Mouse (Mus musculus) embryonic facial prominence, embryonic 10.5 days (tissue): ENCODE data around the gene Adam20. TPM values are rescaled to one million over a fixed set of nuclear protein-coding genes. Genes with fewer than 3 reads are reported as not detected.
"Not testable (repeated sequence)": the region's sequence is repeated elsewhere in the genome, so short reads cannot be mapped to it uniquely, and the experiment has no call there.

Source experiments
- DNase-seq: peaks from one replicate; pipeline ENCODE4 v3.0.0-alpha.2; 2017; ENCODE audit warnings: low spot score
- H3K27ac ChIP-seq: fragments of 300-500 bp; sonication (generic); replicated peaks from 2 replicates; pipeline ENCODE4 v1.5.1; 2016; ENCODE audit warnings: mild to moderate bottlenecking
- H3K27me3 ChIP-seq: fragments of 300-500 bp; sonication (generic); replicated peaks from 2 replicates; pipeline ENCODE4 v1.6.1; 2016; ENCODE audit warnings: low read depth, mild to moderate bottlenecking; ENCODE audit not compliant: poor library complexity, severe bottlenecking
- H3K36me3 ChIP-seq: fragments of 300-500 bp; sonication (generic); replicated peaks from 2 replicates; pipeline ENCODE4 v1.6.1; 2016; ENCODE audit warnings: mild to moderate bottlenecking, moderate library complexity
- H3K4me1 ChIP-seq: fragments of 300-500 bp; sonication (generic); 2 replicates; pipeline ENCODE4 v1.6.1; 2016
- H3K4me3 ChIP-seq: fragments of 300-500 bp; sonication (generic); 2 replicates; pipeline ENCODE4 v1.5.1; 2016; ENCODE audit warnings: mild to moderate bottlenecking, moderate library complexity
- H3K9me3 ChIP-seq: fragments of 300-500 bp; sonication (generic); 2 replicates; pipeline ENCODE4 v1.6.1; 2016; ENCODE audit warnings: mild to moderate bottlenecking
- WGBS: fragments of 180-500 bp; shearing (Covaris S2); methylation state at CpG from one replicate; pipeline ENCODE4 v1.1.7; 2016; 5-methylcytosine and 5-hydroxymethylcytosine counted together
- polyA plus RNA-seq: library from polyadenylated mRNA; unstranded; fragments of >200 nt; fragmentation: Nextera tagmentation; extraction: Ambion mirVana; gene quantifications from 2 replicates; pipeline ENCODE4 v1.2.1, GENCODE M21; 2016

Gene Adam20
- not detected in 2 replicates for polyA plus RNA-seq

DNA sequence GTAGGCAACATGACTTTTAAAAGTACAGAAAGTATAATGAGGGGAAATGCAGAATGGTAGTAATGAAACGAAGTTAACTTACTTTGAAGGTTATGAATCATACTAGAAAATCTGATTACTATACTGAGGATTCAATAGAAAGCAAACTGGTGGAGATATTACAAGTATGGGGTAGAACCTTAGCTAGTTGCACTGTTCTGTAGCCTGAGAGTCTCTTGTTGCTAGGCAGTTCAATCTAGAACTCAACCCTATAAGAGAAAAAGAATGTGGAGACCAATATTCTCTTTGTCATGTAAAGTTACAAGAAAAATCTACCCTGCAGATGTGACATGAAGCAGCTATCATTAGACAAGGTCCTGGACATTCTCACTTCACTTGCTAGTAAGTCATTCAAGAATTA lies at the start of gene Adam20:
Adam20 (plus strand) TSS at position 301 of the 400 bp plus-strand sequence.
- 74% methylated on average over 1 of the region's 1 CpGs for WGBS

DNA sequence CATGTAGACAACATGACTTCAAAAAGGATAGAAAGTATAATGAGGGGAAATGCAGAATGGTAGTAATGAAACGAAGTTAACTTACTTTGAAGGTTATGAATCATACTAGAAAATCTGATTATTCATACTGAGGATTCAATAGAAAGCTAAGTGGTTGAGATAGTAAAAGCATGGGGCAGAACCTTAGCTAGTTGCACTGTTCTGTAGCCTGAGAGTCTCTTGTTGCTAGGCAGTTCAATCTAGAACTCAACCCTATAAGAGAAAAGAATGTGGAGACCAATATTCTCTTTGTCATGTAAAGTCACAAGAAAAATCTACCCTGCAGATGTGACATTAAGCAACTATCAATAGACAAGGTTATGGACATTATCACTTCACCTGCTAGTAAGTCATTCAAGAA lies 41.2 kb upstream of the Adam20 start, which contains the start of gene Adam25:
Adam25 (plus strand) TSS at position 301 of the 400 bp plus-strand sequence.
- not testable (repeated sequence) for DNase-seq, H3K27ac ChIP-seq, H3K4me3 ChIP-seq, H3K36me3 ChIP-seq, H3K9me3 ChIP-seq, H3K27me3 ChIP-seq, H3K4me1 ChIP-seq
- WGBS: 53% methylated on average over 1 of the region's 1 CpGs

More for the DNA sequence above, at the start of gene Adam20:
- not testable (repeated sequence) for H3K4me1 ChIP-seq, H3K27ac ChIP-seq, H3K9me3 ChIP-seq, H3K27me3 ChIP-seq, H3K36me3 ChIP-seq, H3K4me3 ChIP-seq, DNase-seq

DNA sequence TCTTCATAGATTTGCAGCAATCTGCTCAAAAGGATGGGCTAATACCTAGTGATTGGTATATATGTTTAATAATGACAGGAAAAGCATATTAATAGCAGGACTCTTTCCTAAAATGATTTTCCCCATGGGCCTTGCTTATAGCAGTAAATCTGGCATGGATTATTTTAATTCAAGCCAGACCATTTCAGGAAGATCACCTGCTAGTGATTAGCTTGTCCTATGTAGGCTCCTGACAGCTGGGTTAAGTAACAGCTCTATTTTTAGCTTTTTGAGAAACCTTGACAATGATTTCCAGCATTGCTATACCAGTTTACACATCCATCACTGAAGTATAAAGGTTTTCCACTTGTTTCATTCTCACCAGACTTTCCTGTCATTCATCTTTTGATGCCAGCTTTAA lies 9.8 kb upstream of the Adam20 start:
- Histone ChIP-seq H3K36me3 (no peaks in the 10 kb centered on the region), H3K27ac (no peak overlapping the region), H3K9me3 (no peaks in the 10 kb centered on the region), H3K27me3 (no peaks in the 10 kb centered on the region), H3K4me3 (no peak overlapping the region), H3K4me1 (0 out of 2 replicates have a peak, but pooled peaks cover 10% of the 10 kb centered on the region)
- DNase-seq: no peak

DNA sequence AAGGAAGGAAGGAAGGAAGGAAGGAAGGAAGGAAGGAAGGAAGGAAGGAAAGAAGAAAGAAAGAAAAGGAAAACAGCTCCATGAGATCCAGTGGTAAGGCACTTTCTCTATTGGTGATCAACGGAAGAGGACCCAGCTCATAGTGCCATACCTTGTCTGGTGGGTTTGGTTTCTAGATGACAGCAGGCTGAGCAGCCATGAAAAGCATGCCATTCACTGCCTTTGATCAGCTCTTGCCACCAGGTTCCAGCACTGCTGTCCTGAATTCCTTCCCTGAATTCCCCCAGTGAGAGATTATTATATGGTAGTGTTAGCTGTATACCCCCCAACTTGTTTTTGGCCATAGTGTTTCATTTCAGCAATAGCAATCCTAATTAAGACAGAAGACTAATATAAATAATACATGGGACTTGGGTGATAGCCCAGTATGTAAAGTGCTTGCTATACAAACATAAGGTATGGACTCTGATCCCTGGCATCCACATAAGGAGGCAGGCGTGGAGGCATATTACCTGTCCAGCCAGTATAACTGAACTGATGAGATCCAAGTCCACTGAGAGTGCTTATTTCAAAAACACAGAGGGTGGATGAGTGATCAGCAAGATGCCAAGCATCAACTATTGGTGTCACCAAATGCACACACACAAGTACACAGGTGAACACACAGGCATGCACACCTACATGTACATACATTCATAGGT lies 10.5 kb downstream of the Adam20 start:
- Histone ChIP-seq H3K4me3 (no peak overlapping the region), H3K27me3 (no peaks in the 10 kb centered on the region), H3K36me3 (no peaks in the 10 kb centered on the region), H3K27ac (no peak overlapping the region), H3K4me1 (no peaks in the 10 kb centered on the region), H3K9me3 (no peaks in the 10 kb centered on the region)
- 86% methylated on average over 2 of the region's 2 CpGs for WGBS
- no peak for DNase-seq

Other genes starting within 250 kb of the Adam20 start
- not detected in 2 replicates for gene Adam24, start 118.2 kb upstream of the Adam20 start, polyA plus RNA-seq
- gene Adam25, start 41.1 kb upstream of the Adam20 start, polyA plus RNA-seq: not detected in 2 replicates
- gene Adam39, start 29.7 kb downstream of the Adam20 start, polyA plus RNA-seq: not detected in 2 replicates